Mouse (Mus musculus) forebrain, embryonic 11.5 days (tissue): ENCODE measurements around the gene Pold2. TPM values are rescaled to one million over a fixed set of nuclear protein-coding genes. Genes with fewer than 3 reads are reported as not detected.
A peak's percentile ranks its signal among the peaks of the same experiment; 100 is the strongest.

Experiments
- ATAC-seq: fragments of 200-750 bp; cut with Nextera tagmentation; replicated peaks from 2 replicates; pipeline ENCODE4 v1.8.0; 2017; ENCODE audit warnings: moderate TSS enrichment; ENCODE audit not compliant: low FRiP score
- DNase-seq: peaks from one replicate; pipeline ENCODE4 v3.0.0-alpha.2; 2017; ENCODE audit warnings: low spot score
- H3K27ac ChIP-seq: fragments of 300-500 bp; sonication (generic); 2 replicates; pipeline ENCODE4 v1.5.1; 2014; ENCODE audit warnings: low read depth, low read length
- H3K27me3 ChIP-seq: fragments of 300-500 bp; sonication (generic); 2 replicates; pipeline ENCODE4 v1.6.1; 2014; ENCODE audit warnings: mild to moderate bottlenecking, low read length, mixed read lengths; ENCODE audit not compliant: control insufficient read depth, insufficient read depth
- H3K36me3 ChIP-seq: fragments of 300-500 bp; sonication (generic); 2 replicates; pipeline ENCODE4 v1.6.1; 2014; ENCODE audit warnings: mild to moderate bottlenecking, low read length, moderate library complexity, mixed read lengths; ENCODE audit not compliant: control insufficient read depth, insufficient read depth
- H3K4me1 ChIP-seq: fragments of 300-500 bp; sonication (generic); replicated peaks from 2 replicates; pipeline ENCODE4 v1.6.1; 2014; ENCODE audit warnings: low read length, mixed read lengths; ENCODE audit not compliant: control insufficient read depth, insufficient read depth
- H3K4me2 ChIP-seq: fragments of 300-500 bp; sonication (generic); 2 replicates; pipeline ENCODE4 v1.6.1; 2014; ENCODE audit warnings: low read depth, mild to moderate bottlenecking, low read length, moderate library complexity, mixed read lengths; ENCODE audit not compliant: severe bottlenecking
- H3K4me3 ChIP-seq: fragments of 300-500 bp; sonication (generic); 2 replicates; pipeline ENCODE4 v1.5.1; 2014; ENCODE audit warnings: low read depth, low read length
- H3K9ac ChIP-seq: fragments of 300-500 bp; sonication (generic); 2 replicates; pipeline ENCODE4 v1.6.1; 2014; ENCODE audit warnings: low read length
- H3K9me3 ChIP-seq: fragments of 300-500 bp; sonication (generic); 2 replicates; pipeline ENCODE4 v1.6.1; 2016; ENCODE audit warnings: low read length, mixed read lengths; ENCODE audit not compliant: control insufficient read depth
- WGBS: fragments of 180-500 bp; shearing (Covaris S2); extraction: QIAGEN DNeasy Blood & Tissue Kit; methylation state at CpG from one replicate; pipeline ENCODE4 v1.1.7; 2014; 5-methylcytosine and 5-hydroxymethylcytosine counted together
- polyA plus RNA-seq: library from polyadenylated mRNA; unstranded; fragments of >200 nt; fragmentation: Nextera tagmentation; extraction: Ambion mirVana; gene quantifications from 2 replicates; pipeline ENCODE4 v1.2.1, GENCODE M21; 2014

The Pold2 gene
- polyA plus RNA-seq, 1 experiment from 2014 or later = 130 TPM

DNA sequence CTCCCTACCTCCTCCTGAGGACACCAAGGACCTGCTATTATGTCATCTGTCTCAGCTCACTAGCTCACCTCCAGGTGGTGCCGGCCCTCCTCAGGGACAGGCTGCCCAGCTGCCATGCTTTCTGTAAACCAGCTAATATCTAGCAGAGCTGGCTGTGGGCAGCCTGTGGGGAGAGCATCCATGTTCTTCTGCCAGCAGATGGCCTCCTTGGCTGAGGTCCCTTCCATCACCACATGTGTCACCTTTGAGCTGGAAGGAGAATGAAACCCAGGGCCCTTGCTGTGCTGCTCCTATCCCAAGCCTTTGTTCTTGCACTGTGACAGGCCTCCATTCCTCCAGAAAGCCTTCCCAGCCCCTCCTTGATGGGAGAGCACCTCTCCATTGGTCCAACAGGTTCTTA, 42.0 kb downstream of the Pold2 start:
- no peak for ATAC-seq

GRCm38 (mm10) chr11:5835057-5835456, 43.0 kb downstream of the Pold2 start:
- ATAC-seq (no peak), DNase-seq (no peak)
- no peak overlapping the region for H3K9ac ChIP-seq
- 0 out of 2 replicates have a peak, but pooled peaks cover 1% of the 10 kb centered on the region for H3K4me1 ChIP-seq
- H3K4me2 ChIP-seq = no peak overlapping the region
- H3K27me3 ChIP-seq = no peaks in the 10 kb centered on the region
- 86% methylated on average over 7 of the region's 7 CpGs for WGBS
- no peak overlapping the region for H3K27ac ChIP-seq
- H3K36me3 ChIP-seq = no peaks in the 10 kb centered on the region; the same call in 1 of the 2 replicates
- H3K4me3 ChIP-seq = no peak overlapping the region
- H3K9me3 ChIP-seq = no peaks in the 10 kb centered on the region

More for the DNA sequence above, 42.0 kb downstream of the Pold2 start:
- no peaks in the 10 kb centered on the region for H3K9me3 ChIP-seq
- WGBS = 61% methylated on average over 1 of the region's 1 CpGs
- no peak overlapping the region for H3K4me3 ChIP-seq
- DNase-seq = peak; percentile 52
- H3K9ac ChIP-seq = no peak overlapping the region
- no peaks in the 10 kb centered on the region; the same call in 1 of the 2 replicates for H3K36me3 ChIP-seq
- H3K4me2 ChIP-seq = no peak overlapping the region
- H3K27me3 ChIP-seq = no peaks in the 10 kb centered on the region
- 0 out of 2 replicates have a peak, but pooled peaks cover 1% of the 10 kb centered on the region for H3K4me1 ChIP-seq
- no peak overlapping the region for H3K27ac ChIP-seq

- Histone ChIP-seq H3K9me3 (no peaks in the 10 kb centered on the region), H3K27me3 (no peaks in the 10 kb centered on the region), H3K4me1 (0 out of 2 replicates have a peak, but pooled peaks cover 1% of the 10 kb centered on the region), H3K9ac (no peak overlapping the region), H3K4me3 (no peak overlapping the region), H3K36me3 (no peaks in the 10 kb centered on the region; the same call in 1 of the 2 replicates), H3K27ac (no peak overlapping the region), H3K4me2 (no peak overlapping the region)
- peak; percentile 35 for DNase-seq
- WGBS = 89% methylated on average over 9 of the region's 9 CpGs
- no peak for ATAC-seq
Measured at GRCm38 (mm10) chr11:5834506-5834905, 43.6 kb downstream of the Pold2 start.

DNA sequence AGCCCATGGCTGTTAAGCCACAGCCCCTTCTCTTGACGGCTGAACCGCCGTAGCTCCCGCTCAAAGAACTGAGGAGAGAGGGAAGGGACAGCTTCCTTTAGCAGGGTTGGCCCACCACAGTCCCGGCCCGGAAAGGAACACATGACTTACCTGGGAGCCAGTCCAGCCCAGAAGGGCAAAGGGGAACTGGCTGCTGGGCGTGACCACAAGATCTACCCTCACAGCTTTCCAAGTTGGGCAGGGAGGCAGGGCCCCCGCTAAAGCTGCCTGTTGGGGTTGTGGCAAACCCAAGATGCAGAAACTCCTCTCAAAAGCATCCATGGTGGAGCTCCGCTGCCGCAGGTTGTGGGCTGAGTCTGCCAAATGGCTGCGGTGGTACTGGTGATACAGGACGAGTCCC, 48.8 kb downstream of the Pold2 start:
- Histone ChIP-seq H3K4me1 (no peaks in the 10 kb centered on the region), H3K36me3 (no peaks in the 10 kb centered on the region; the same call in 1 of the 2 replicates), H3K9me3 (no peaks in the 10 kb centered on the region), H3K27me3 (no peaks in the 10 kb centered on the region), H3K27ac (no peak overlapping the region), H3K9ac (no peak overlapping the region), H3K4me3 (no peak overlapping the region), H3K4me2 (no peak overlapping the region)
- no peak for ATAC-seq
- WGBS = 90% methylated on average over 12 of the region's 12 CpGs
- no peak for DNase-seq

GRCm38 (mm10) chr11:5828509-5829191, 49.4 kb downstream of the Pold2 start:
- no peak overlapping the region for H3K27ac ChIP-seq
- H3K4me1 ChIP-seq = no peaks in the 10 kb centered on the region
- DNase-seq (no peak), ATAC-seq (no peak)
- H3K36me3 ChIP-seq = no peaks in the 10 kb centered on the region; the same call in 1 of the 2 replicates
- no peak overlapping the region for H3K4me2 ChIP-seq
- no peak overlapping the region for H3K9ac ChIP-seq
- H3K9me3 ChIP-seq = no peaks in the 10 kb centered on the region
- H3K27me3 ChIP-seq = no peaks in the 10 kb centered on the region
- H3K4me3 ChIP-seq = no peak overlapping the region
- WGBS = 94% methylated on average over 11 of the region's 11 CpGs

GRCm38 (mm10) chr11:5827931-5828330, 50.2 kb downstream of the Pold2 start:
- Histone ChIP-seq H3K36me3 (no peaks in the 10 kb centered on the region; the same call in 1 of the 2 replicates), H3K4me1 (no peaks in the 10 kb centered on the region), H3K9me3 (no peaks in the 10 kb centered on the region), H3K27me3 (no peaks in the 10 kb centered on the region), H3K4me3 (no peak overlapping the region), H3K27ac (no peak overlapping the region), H3K4me2 (no peak overlapping the region), H3K9ac (no peak overlapping the region)
- DNase-seq (no peak), ATAC-seq (no peak)
- 93% methylated on average over 5 of the region's 5 CpGs for WGBS

GRCm38 (mm10) chr11:5825432-5825831, 52.7 kb downstream of the Pold2 start:
- ATAC-seq (no peak), DNase-seq (no peak)
- Histone ChIP-seq H3K9me3 (no peaks in the 10 kb centered on the region), H3K27me3 (no peaks in the 10 kb centered on the region), H3K27ac (no peak overlapping the region), H3K4me1 (no peaks in the 10 kb centered on the region), H3K9ac (no peak overlapping the region), H3K4me3 (no peak overlapping the region), H3K36me3 (no peaks in the 10 kb centered on the region; the same call in 1 of the 2 replicates), H3K4me2 (no peak overlapping the region)
